Mouse (Mus musculus): Measurements from ENCODE around the gene Sirt5. TPM values are rescaled to one million over a fixed set of nuclear protein-coding genes. Genes with fewer than 3 reads are reported as not detected.

The Sirt5 gene
- polyA plus RNA-seq, 1 experiment: 6.7 TPM

DNA sequence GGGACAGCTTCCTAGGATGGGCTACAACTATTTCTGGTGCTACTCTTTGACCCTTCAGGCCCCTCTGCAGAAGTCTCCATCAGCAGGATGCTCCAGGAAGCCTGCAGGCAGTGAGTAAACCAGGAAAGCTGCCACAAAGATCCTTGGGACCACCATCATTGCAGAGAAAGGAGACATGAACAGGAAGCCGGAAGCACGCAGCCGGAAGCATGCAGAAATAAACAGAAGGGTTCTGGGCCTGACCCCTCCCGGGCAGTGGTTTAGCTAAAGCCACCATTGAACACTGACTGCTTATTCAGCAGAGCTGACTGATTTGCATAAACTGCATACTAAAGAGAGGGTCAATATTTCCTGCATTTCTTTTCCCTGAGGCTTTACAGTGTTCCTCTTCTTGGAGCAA lies 26.7 kb upstream of the Sirt5 start:
- no peak overlapping the region for H3K4me3 ChIP-seq
- H3K4me2 ChIP-seq (ENCODE audit: low read depth): no peak overlapping the region
- no peaks in the 10 kb centered on the region for H3K27me3 ChIP-seq (ENCODE audit: control insufficient read depth, insufficient read depth, insufficient read length)
- no peaks in the 10 kb centered on the region for H3K79me2 ChIP-seq (ENCODE audit: control insufficient read depth, insufficient read depth)
- no peak overlapping the region for H3ac ChIP-seq (ENCODE audit: control insufficient read depth, insufficient read length)
- no peaks in the 10 kb centered on the region for H3K36me3 ChIP-seq (ENCODE audit: control insufficient read depth, insufficient read depth)
- no peak for TF ChIP-seq CEBPB (IDR thresholded peaks at IDR 0.05; ENCODE audit: insufficient read depth, poor library complexity, severe bottlenecking)
- no peak for TF ChIP-seq MYOG (IDR thresholded peaks at IDR 0.05; ENCODE audit: control insufficient read depth in 1 of 3, insufficient read depth in 1 of 3, insufficient read length in 2 of 3, low read depth in 2 of 3)
- TF ChIP-seq REST (IDR thresholded peaks at IDR 0.05; ENCODE audit: insufficient read depth, insufficient read length): no peak
- TF ChIP-seq TCF3 (IDR thresholded peaks at IDR 0.05; ENCODE audit: insufficient read length, low read depth): no peak
- no peak for TF ChIP-seq MYOD1 (IDR thresholded peaks at IDR 0.05; ENCODE audit: control insufficient read depth in 1 of 3, insufficient read length in 2 of 3, low read depth in 2 of 3)
- TF ChIP-seq TCF12 (IDR thresholded peaks at IDR 0.05; ENCODE audit: insufficient read depth, poor library complexity, severe bottlenecking): no peak
- no peak for TF ChIP-seq SRF (IDR thresholded peaks at IDR 0.05; ENCODE audit: control insufficient read depth, insufficient read length, low read depth)
- TF ChIP-seq MAX (IDR thresholded peaks at IDR 0.05; ENCODE audit: low read depth): no peak
- TF ChIP-seq USF1 (IDR thresholded peaks at IDR 0.05; ENCODE audit: low read depth): no peak
- TF ChIP-seq POLR2AphosphoS2 (IDR thresholded peaks at IDR 0.05; ENCODE audit: insufficient read length, low read depth): no peak
- no peak for TF ChIP-seq POLR2A (IDR thresholded peaks at IDR 0.05; ENCODE audit: insufficient read length, low read depth)
- no peak for TF ChIP-seq E2F4 (IDR thresholded peaks at IDR 0.05; ENCODE audit: insufficient read depth)

DNA sequence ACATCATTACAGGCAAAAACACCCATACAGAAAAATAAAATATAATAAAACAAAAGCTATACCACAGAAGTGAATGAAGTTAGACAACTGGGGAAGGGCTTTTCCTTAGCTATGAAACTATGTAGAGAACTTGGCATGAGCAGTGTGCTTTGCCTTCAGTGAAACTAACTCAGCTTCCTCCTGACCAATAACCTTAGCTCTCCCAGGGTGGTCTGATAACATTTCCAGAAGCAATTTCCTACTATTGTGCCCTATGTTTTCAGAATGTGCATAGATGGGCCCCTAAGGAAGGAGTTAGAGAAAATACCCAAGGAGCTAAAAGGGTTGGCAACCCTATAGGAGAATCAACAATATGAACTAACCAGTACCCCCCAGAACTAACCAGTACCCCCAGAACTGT lies 18.5 kb upstream of the Sirt5 start:
- H3K4me3 ChIP-seq: no peak overlapping the region
- no peak for TF ChIP-seq POLR2A (IDR thresholded peaks at IDR 0.05; ENCODE audit: insufficient read length, low read depth)
- no peak for TF ChIP-seq MYOG (IDR thresholded peaks at IDR 0.05; ENCODE audit: control insufficient read depth in 1 of 3, insufficient read depth in 1 of 3, insufficient read length in 2 of 3, low read depth in 2 of 3)
- no peak for TF ChIP-seq CEBPB (IDR thresholded peaks at IDR 0.05; ENCODE audit: insufficient read depth, poor library complexity, severe bottlenecking)
- TF ChIP-seq POLR2AphosphoS2 (IDR thresholded peaks at IDR 0.05; ENCODE audit: insufficient read length, low read depth): no peak
- no peak for TF ChIP-seq MAX (IDR thresholded peaks at IDR 0.05; ENCODE audit: low read depth)
- no peak for TF ChIP-seq USF1 (IDR thresholded peaks at IDR 0.05; ENCODE audit: low read depth)
- no peaks in the 10 kb centered on the region for H3K79me2 ChIP-seq (ENCODE audit: control insufficient read depth, insufficient read depth)
- no peak overlapping the region for H3ac ChIP-seq (ENCODE audit: control insufficient read depth, insufficient read length)
- H3K4me2 ChIP-seq (ENCODE audit: low read depth): no peak overlapping the region
- H3K27me3 ChIP-seq (ENCODE audit: control insufficient read depth, insufficient read depth, insufficient read length): no peaks in the 10 kb centered on the region
- no peaks in the 10 kb centered on the region for H3K36me3 ChIP-seq (ENCODE audit: control insufficient read depth, insufficient read depth)

DNA sequence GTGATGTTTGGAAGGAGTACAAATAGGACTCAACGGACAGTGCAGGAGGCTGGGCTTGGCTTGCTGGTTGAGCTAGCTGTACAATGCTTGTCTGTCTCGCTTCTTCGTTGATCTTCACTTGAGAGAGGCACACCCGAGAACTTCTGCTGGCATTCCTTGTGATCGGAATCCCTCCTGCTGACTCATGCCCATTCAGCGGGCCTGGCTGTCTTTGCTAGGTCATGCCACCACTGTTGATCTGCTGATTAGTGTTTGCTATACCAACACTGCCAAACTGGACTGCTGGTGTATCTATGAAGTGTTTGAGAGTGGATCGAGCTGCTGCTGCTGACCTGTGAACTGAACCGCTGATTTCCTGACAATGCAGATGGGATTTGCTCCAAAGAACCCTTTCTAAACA lies 15.9 kb upstream of the Sirt5 start:
- TF ChIP-seq POLR2A (IDR thresholded peaks at IDR 0.05; ENCODE audit: insufficient read length, low read depth): no peak
- no peak for TF ChIP-seq TCF12 (IDR thresholded peaks at IDR 0.05; ENCODE audit: insufficient read depth, poor library complexity, severe bottlenecking)
- no peak for TF ChIP-seq MYOG (IDR thresholded peaks at IDR 0.05; ENCODE audit: control insufficient read depth in 1 of 3, insufficient read depth in 1 of 3, insufficient read length in 2 of 3, low read depth in 2 of 3)
- TF ChIP-seq POLR2AphosphoS2 (IDR thresholded peaks at IDR 0.05; ENCODE audit: insufficient read length, low read depth): no peak
- no peak for TF ChIP-seq TCF3 (IDR thresholded peaks at IDR 0.05; ENCODE audit: insufficient read length, low read depth)
- no peak for TF ChIP-seq USF1 (IDR thresholded peaks at IDR 0.05; ENCODE audit: low read depth)
- Histone ChIP-seq H3K79me2 (ENCODE audit: control insufficient read depth, insufficient read depth) (no peaks in the 10 kb centered on the region), H3K4me2 (ENCODE audit: low read depth) (no peak overlapping the region), H3K4me3 (no peak overlapping the region), H3ac (ENCODE audit: control insufficient read depth, insufficient read length) (no peak overlapping the region), H3K36me3 (ENCODE audit: control insufficient read depth, insufficient read depth) (no peaks in the 10 kb centered on the region), H3K27me3 (ENCODE audit: control insufficient read depth, insufficient read depth, insufficient read length) (no peaks in the 10 kb centered on the region)

DNA sequence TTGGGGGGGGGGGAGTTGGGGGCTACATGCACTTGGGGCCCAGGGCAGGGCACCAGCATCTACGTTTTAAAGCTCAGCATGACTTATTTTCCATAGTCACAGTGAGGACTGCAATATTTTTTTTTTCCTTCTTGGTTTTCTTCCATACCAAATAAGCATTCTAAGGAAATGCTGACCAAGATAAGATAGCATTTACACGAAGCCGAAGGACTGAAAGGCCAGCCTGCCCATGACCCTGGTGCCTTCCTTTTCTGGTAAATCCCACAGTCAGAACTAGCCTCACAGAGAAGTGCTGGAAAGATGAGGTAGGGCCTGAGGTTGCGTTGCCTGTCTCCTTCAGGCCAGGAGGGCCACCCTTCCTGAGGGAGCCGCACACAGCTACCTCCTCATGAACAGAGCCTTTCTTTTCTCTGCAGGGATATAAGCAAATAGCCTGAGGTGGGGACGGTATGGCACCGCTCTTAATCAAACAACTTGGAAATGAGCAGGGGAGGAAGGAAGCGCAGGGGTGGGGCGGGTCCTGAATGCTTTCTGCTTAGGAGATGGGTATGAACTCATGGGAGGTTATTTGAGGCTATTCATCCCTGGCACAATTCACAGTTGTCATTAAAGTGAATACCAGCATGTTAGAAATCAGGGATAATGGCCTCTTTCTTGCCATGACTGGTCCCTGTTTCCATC lies 14.7 kb upstream of the Sirt5 start:
- H3K79me2 ChIP-seq (ENCODE audit: control insufficient read depth, insufficient read depth): no peaks in the 10 kb centered on the region
- no peak for TF ChIP-seq MAX (IDR thresholded peaks at IDR 0.05; ENCODE audit: low read depth)
- no peak for TF ChIP-seq SRF (IDR thresholded peaks at IDR 0.05; ENCODE audit: control insufficient read depth, insufficient read length, low read depth)
- no peak for TF ChIP-seq TCF3 (IDR thresholded peaks at IDR 0.05; ENCODE audit: insufficient read length, low read depth)
- TF ChIP-seq CEBPB (IDR thresholded peaks at IDR 0.05; ENCODE audit: insufficient read depth, poor library complexity, severe bottlenecking): no peak
- TF ChIP-seq POLR2A (IDR thresholded peaks at IDR 0.05; ENCODE audit: insufficient read length, low read depth): no peak
- no peak for TF ChIP-seq TCF12 (IDR thresholded peaks at IDR 0.05; ENCODE audit: insufficient read depth, poor library complexity, severe bottlenecking)
- TF ChIP-seq POLR2AphosphoS2 (IDR thresholded peaks at IDR 0.05; ENCODE audit: insufficient read length, low read depth): no peak
- H3K36me3 ChIP-seq (ENCODE audit: control insufficient read depth, insufficient read depth): no peaks in the 10 kb centered on the region
- no peak overlapping the region for H3ac ChIP-seq (ENCODE audit: control insufficient read depth, insufficient read length)
- no peak overlapping the region for H3K4me3 ChIP-seq
- no peaks in the 10 kb centered on the region for H3K27me3 ChIP-seq (ENCODE audit: control insufficient read depth, insufficient read depth, insufficient read length)
- no peak overlapping the region for H3K4me2 ChIP-seq (ENCODE audit: low read depth)

- Histone ChIP-seq H3K27me3 (ENCODE audit: control insufficient read depth, insufficient read depth, insufficient read length) (no peaks in the 10 kb centered on the region), H3K79me2 (ENCODE audit: control insufficient read depth, insufficient read depth) (no peaks in the 10 kb centered on the region), H3K4me3 (no peak overlapping the region), H3K36me3 (ENCODE audit: control insufficient read depth, insufficient read depth) (no peaks in the 10 kb centered on the region), H3ac (ENCODE audit: control insufficient read depth, insufficient read length) (no peak overlapping the region), H3K4me2 (ENCODE audit: low read depth) (peak overlapping the region; percentile 30)
- TF ChIP-seq USF1 (IDR thresholded peaks at IDR 0.05; ENCODE audit: low read depth): no peak
- TF ChIP-seq MAX (IDR thresholded peaks at IDR 0.05; ENCODE audit: low read depth): no peak
- no peak for TF ChIP-seq POLR2AphosphoS2 (IDR thresholded peaks at IDR 0.05; ENCODE audit: insufficient read length, low read depth)
- TF ChIP-seq E2F4 (IDR thresholded peaks at IDR 0.05; ENCODE audit: insufficient read depth): no peak
- no peak for TF ChIP-seq REST (IDR thresholded peaks at IDR 0.05; ENCODE audit: insufficient read depth, insufficient read length)
- TF ChIP-seq MYOD1 (IDR thresholded peaks at IDR 0.05; ENCODE audit: control insufficient read depth in 1 of 3, insufficient read length in 2 of 3, low read depth in 2 of 3): no peak
- TF ChIP-seq TCF3 (IDR thresholded peaks at IDR 0.05; ENCODE audit: insufficient read length, low read depth): no peak
- TF ChIP-seq POLR2A (IDR thresholded peaks at IDR 0.05; ENCODE audit: insufficient read length, low read depth): no peak
- TF ChIP-seq MYOG (IDR thresholded peaks at IDR 0.05; ENCODE audit: control insufficient read depth in 1 of 3, insufficient read depth in 1 of 3, insufficient read length in 2 of 3, low read depth in 2 of 3): no peak
- no peak for TF ChIP-seq TCF12 (IDR thresholded peaks at IDR 0.05; ENCODE audit: insufficient read depth, poor library complexity, severe bottlenecking)
- no peak for TF ChIP-seq SRF (IDR thresholded peaks at IDR 0.05; ENCODE audit: control insufficient read depth, insufficient read length, low read depth)
- no peak for TF ChIP-seq CEBPB (IDR thresholded peaks at IDR 0.05; ENCODE audit: insufficient read depth, poor library complexity, severe bottlenecking)
Measured at GRCm38 (mm10) chr13:43353356-43353755, 11.9 kb upstream of the Sirt5 start.
